Mouse (Mus musculus): ENCODE results near the gene Lipk.

DNA sequence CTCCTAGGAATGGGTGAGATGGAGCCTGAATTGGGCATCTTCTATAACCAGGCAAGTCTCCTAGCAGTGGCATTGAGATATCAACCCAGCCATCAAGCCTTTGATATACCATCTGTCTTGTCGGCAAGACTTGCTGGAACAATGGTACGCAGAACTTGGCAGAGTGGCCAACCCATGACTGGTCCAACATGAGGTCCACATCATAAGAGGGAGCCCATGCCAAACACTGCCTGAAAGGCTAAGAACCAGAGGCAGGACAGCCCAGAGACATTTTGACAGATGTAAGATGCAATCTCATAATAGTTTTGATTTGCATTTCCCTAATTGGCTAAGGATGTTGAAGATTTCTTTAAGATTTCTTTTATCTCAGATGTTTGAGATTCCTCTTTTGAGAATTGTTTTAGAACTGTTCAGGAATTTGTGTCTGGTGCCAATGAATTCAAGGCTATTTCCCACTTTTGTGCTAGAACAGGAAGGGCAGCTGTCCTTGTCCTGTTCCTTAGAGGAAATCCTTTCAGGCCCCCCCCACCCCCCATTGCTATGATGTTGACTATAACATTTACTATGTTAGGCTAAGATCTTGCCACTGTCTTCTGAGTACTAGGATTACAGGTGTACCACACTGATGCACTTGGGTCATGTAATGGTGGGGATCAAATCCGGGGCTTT is 41.4 kb downstream of the Lipk start:
- TF ChIP-seq GATA1 (IDR thresholded peaks at IDR 0.05; ENCODE audit: borderline replicate concordance, low read length) (no peak), FLI1 (IDR thresholded peaks at IDR 0.05; ENCODE audit: low read length) (no peak)

All from megakaryocyte, embryonic 14.5 days (primary cell).